Mouse (Mus musculus) hindlimb bud, embryonic 11.5 days (tissue): Measurements from ENCODE around the gene Nbeal2.

ENCODE experiments used
- DNase-seq: peaks from one replicate; pipeline ENCODE4 v3.0.0-alpha.2; 2012; ENCODE audit warnings: low read depth, low spot score; ENCODE audit errors: extremely low spot score

Gene Nbeal2

DNA sequence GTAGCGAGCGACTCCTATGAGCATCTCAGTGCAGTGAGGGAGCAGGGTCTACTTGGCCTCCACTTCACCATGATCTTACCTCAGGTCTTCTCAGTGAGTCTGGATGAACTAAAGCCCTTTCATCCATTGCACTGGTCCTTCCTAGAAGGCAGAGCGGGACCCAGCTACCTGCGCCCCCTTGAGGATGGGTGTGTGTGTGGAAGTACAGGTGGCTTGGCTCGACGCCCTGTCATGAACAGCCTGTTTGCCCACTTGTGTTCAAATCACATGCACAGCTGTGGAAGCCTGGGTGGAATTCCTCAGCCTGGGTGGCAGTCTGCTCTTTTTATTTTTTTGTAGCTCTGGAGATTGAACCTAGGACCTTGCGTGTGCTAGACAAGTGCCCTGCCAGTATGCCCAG, 33.8 kb downstream of the Nbeal2 start:
- no peak for DNase-seq

DNA sequence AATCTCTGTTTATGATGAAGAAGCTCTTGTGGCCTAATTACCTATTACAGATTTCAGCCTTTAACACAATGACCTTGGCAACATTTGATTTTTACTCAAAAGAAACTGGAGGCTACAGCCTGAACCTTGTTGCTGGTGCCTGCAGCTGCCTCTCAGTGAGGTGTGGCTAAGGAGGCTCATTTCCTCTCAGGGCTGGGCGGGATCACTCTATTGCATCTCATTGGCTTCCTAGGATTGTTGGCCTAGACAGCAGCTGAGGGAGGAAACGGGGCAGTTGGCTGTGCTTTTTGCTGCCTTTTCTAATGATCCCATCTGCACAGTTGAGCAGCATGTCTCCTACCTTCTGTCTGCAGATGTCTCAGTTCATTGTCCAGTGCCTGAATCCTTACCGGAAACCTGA, 36.9 kb downstream of the Nbeal2 start:
- DNase-seq = no peak

DNA sequence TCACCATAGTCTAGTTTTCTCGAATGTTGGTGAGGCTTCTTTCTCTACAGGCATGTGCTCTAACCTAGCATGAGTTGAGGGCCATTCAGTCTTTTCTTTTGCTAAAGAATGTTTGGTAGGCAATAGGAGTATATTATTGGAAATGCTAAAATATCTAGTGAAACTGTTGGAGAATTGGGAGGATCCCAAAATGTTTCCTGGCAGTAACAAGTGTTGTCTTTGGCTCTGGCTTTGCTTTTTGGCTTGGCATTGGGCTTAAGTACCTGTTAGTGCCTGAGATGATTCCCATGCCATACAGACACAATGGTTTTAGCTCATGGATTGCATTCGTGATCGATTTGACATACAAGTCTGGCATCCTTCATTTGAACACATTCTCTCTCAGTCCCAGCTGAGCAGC, 42.5 kb downstream of the Nbeal2 start:
- no peak for DNase-seq

DNA sequence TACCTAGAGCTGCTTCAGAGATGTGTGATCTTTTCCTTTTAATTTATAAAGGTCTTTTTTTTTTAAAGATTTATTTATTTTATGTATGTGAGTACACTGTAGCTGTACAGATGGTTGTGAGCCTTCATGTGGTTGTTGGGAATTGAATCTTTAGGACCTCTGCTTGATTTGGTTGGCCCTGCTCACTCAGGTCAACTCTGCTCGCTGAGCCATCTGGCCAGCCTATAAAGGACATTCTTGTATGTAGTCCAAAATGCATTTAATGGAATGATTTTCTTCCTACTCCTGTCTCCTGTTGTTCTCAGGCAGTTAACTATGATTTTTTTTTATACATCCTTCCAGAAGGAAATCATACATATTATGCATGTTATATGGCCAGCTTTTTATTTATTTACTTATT, 70.4 kb downstream of the Nbeal2 start:
- no peak for DNase-seq

DNA sequence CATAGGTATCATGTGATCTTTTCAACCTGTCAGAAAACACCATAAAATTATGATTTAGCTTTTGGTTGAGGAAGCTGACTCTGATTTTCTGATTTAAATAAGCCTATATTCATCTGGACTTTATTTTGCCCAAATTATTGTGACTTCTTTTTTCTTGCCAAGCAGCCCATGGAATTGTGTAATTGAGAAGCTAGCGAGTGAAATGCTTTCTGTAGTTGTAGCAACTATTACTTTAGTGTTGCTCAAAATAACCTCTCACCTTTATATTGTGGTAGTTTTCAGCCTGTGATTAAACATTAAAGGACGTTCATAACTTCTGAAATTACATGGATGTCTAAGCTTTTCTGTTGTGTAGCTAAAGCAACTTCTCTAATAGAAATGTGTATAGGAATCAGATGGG, 71.8 kb downstream of the Nbeal2 start:
- DNase-seq = no peak
